Mouse (Mus musculus) small intestine, adult 2 months (tissue): Measurements from ENCODE around the gene Grwd1.

Experiments
- CTCF ChIP-seq: fragments of 200-500 bp; IDR thresholded peaks from 2 replicates; pipeline ENCODE4 v1.5.1; 2012; ENCODE audit warnings: low read depth, mild to moderate bottlenecking, control low read depth, inconsistent platforms, low read length, moderate library complexity, mixed read lengths; ENCODE audit not compliant: insufficient replicate concordance, insufficient read length; ENCODE audit errors: extremely low read depth
- POLR2A ChIP-seq: fragments of 200-500 bp; IDR thresholded peaks from 2 replicates; pipeline ENCODE4 v1.6.1; 2012; ENCODE audit warnings: low read depth, mild to moderate bottlenecking, control low read depth, inconsistent platforms, low read length, moderate library complexity

DNA sequence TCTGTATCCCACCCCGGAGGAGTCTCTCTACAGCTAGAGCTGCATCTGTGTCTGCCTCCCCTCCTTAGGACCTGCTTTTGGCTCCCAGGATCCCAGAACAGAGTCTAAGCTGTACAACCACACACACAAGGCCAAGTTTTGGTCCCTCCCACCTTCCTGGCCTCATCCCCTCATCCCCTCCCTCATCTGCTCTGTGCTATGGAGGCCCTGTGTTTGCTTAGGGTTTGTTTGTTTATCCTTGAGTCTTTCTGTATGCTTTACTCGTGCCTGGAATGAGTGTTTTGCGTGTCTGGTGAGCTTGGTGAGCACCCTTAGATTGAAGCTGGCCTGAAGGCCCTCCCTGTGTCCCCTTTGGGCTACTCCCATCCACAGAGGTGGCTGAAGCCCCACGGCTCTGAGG lies 28.3 kb upstream of the Grwd1 start:
- TF ChIP-seq POLR2A (no peak), CTCF (no peak)
